Mouse (Mus musculus) c-Kit-positive CD71-positive TER-119-negative erythroid progenitor cells, embryonic 14.5 days (primary cell): ENCODE data around the gene Ovol3.
"Not testable (repeated sequence)": the region's sequence is repeated elsewhere in the genome, so short reads cannot be mapped to it uniquely, and the experiment has no call there.

ENCODE experiments used
- DNase-seq: peaks from one replicate; pipeline ENCODE4 v3.0.0-alpha.2; 2013; ENCODE audit warnings: low read depth

Ovol3 gene

GRCm38 (mm10) chr7:30224206-30224605 lies 11.3 kb downstream of the Ovol3 start:
- DNase-seq: no peak

- peak; percentile 30 for DNase-seq
Measured at GRCm38 (mm10) chr7:30222205-30222604, 13.3 kb downstream of the Ovol3 start.

- DNase-seq: no peak
Measured at GRCm38 (mm10) chr7:30221433-30221832, 14.1 kb downstream of the Ovol3 start.

GRCm38 (mm10) chr7:30220008-30220356 lies 15.5 kb downstream of the Ovol3 start:
- no peak for DNase-seq

GRCm38 (mm10) chr7:30219293-30220007 lies 16.1 kb downstream of the Ovol3 start:
- peak; percentile 35 for DNase-seq

- no peak for DNase-seq
Measured at GRCm38 (mm10) chr7:30217277-30217676, 18.2 kb downstream of the Ovol3 start.

GRCm38 (mm10) chr7:30216723-30217151 lies 18.8 kb downstream of the Ovol3 start:
- peak; percentile 80 for DNase-seq

- DNase-seq: no peak
Measured at GRCm38 (mm10) chr7:30215875-30216274, 19.6 kb downstream of the Ovol3 start.

GRCm38 (mm10) chr7:30213881-30214280 lies 21.6 kb downstream of the Ovol3 start:
- no peak for DNase-seq

GRCm38 (mm10) chr7:30211025-30211424 lies 24.5 kb downstream of the Ovol3 start:
- no peak for DNase-seq

GRCm38 (mm10) chr7:30206364-30206763 lies 29.2 kb downstream of the Ovol3 start:
- not testable (repeated sequence) for DNase-seq

- DNase-seq: peak; percentile 61
Measured at GRCm38 (mm10) chr7:30205383-30205782, 30.1 kb downstream of the Ovol3 start.

GRCm38 (mm10) chr7:30204380-30204779 lies 31.1 kb downstream of the Ovol3 start:
- no peak for DNase-seq

- no peak for DNase-seq
Measured at GRCm38 (mm10) chr7:30202895-30203690, 32.4 kb downstream of the Ovol3 start.

GRCm38 (mm10) chr7:30200661-30201060 lies 34.9 kb downstream of the Ovol3 start:
- not testable (repeated sequence) for DNase-seq

GRCm38 (mm10) chr7:30200200-30200599 lies 35.3 kb downstream of the Ovol3 start:
- no peak for DNase-seq

GRCm38 (mm10) chr7:30199498-30200139 lies 35.9 kb downstream of the Ovol3 start:
- DNase-seq: no peak

- peak; percentile 85 for DNase-seq
Measured at GRCm38 (mm10) chr7:30198481-30198971, 37.0 kb downstream of the Ovol3 start, which contains the start of gene Capns1. Gene Capns1, minus strand, starts transcription at chr7:30198811.

- no peak for DNase-seq
Measured at GRCm38 (mm10) chr7:30197592-30198129, 37.9 kb downstream of the Ovol3 start.

- no peak for DNase-seq
Measured at GRCm38 (mm10) chr7:30196171-30196570, 39.4 kb downstream of the Ovol3 start.

- no peak for DNase-seq
Measured at GRCm38 (mm10) chr7:30195461-30195860, 40.1 kb downstream of the Ovol3 start.

- peak; percentile 95 for DNase-seq
Measured at GRCm38 (mm10) chr7:30194884-30195283, 40.6 kb downstream of the Ovol3 start.
